Mouse (Mus musculus): Measurements from ENCODE around the gene Gm49721.
"Not testable (repeated sequence)": the region's sequence is repeated elsewhere in the genome, so short reads cannot be mapped to it uniquely, and the experiment has no call there.

Gene Gm49721

GRCm38 (mm10) chr17:7075519-7075918 lies 96.8 kb downstream of the Gm49721 start:
- not testable (repeated sequence) for DNase-seq (ENCODE audit: extremely low spot score)

GRCm38 (mm10) chr17:7079558-7079957 lies 100.9 kb downstream of the Gm49721 start:
- not testable (repeated sequence) for DNase-seq (ENCODE audit: extremely low spot score)

- not testable (repeated sequence) for DNase-seq (ENCODE audit: extremely low spot score)
Observed at GRCm38 (mm10) chr17:7084523-7084922, 105.8 kb downstream of the Gm49721 start.

GRCm38 (mm10) chr17:7085469-7086168 lies 106.9 kb downstream of the Gm49721 start:
- DNase-seq (ENCODE audit: extremely low spot score) = not testable (repeated sequence)

GRCm38 (mm10) chr17:7086836-7087235 lies 108.1 kb downstream of the Gm49721 start:
- DNase-seq (ENCODE audit: extremely low spot score) = peak; percentile 0

Data from embryo, embryonic 9.5 days (tissue).